Mouse (Mus musculus): ENCODE data around the gene Alpk1.

DNA sequence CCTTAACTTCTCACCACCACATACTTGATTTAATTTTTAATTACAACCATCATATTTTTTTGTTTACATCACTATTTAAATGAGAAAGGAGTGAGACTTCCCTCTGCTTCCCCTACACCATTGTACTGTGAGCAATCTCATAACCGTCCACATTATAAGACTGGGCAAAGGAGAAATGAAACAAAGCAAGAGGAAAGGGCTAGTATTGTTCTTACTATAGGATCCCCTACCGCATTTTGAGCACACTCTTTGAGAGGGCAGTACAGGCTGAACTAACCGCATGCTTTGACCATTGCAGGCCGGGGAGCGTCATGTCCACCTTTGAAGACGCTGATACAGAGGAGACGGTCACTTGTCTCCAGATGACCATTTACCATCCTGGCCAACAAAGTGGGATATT lies 15.9 kb upstream of the Alpk1 start:
- TF ChIP-seq CTCF (IDR thresholded peaks at IDR 0.05; ENCODE audit: control insufficient read depth, insufficient read depth, low read length) = no peak
- TF ChIP-seq POLR2A (IDR thresholded peaks at IDR 0.05; ENCODE audit: borderline replicate concordance, control insufficient read depth, low read depth, low read length) = no peak

Data from bone marrow, adult 2 months (tissue).